Mouse (Mus musculus) kidney, postnatal 0 days (tissue): Measurements from ENCODE around the gene Ulk1. TPM values are rescaled to one million over a fixed set of nuclear protein-coding genes. Genes with fewer than 3 reads are reported as not detected.
A peak's percentile ranks its signal among the peaks of the same experiment; 100 is the strongest.

Experiments
- ATAC-seq: fragments of 200-750 bp; cut with Nextera tagmentation; replicated peaks from 2 replicates; pipeline ENCODE4 v1.8.0; 2017; ENCODE audit warnings: low read depth, moderate number of reproducible peaks, moderate TSS enrichment, moderate library complexity; ENCODE audit not compliant: low FRiP score
- DNase-seq: peaks from one replicate; pipeline ENCODE4 v3.0.0-alpha.2; 2016; ENCODE audit warnings: low spot score
- H3K27ac ChIP-seq: fragments of 300-500 bp; sonication (generic); 2 replicates; pipeline ENCODE4 v1.5.1; 2014; ENCODE audit warnings: mild to moderate bottlenecking
- H3K27me3 ChIP-seq: fragments of 300-500 bp; sonication (generic); 2 replicates; pipeline ENCODE4 v1.6.1; 2014; ENCODE audit warnings: low read length, mixed read lengths; ENCODE audit not compliant: insufficient read depth
- H3K36me3 ChIP-seq: fragments of 300-500 bp; sonication (generic); 2 replicates; pipeline ENCODE4 v1.6.1; 2014; ENCODE audit warnings: low read length, mixed read lengths; ENCODE audit not compliant: insufficient read depth
- H3K4me1 ChIP-seq: fragments of 300-500 bp; sonication (generic); replicated peaks from 2 replicates; pipeline ENCODE4 v1.6.1; 2014; ENCODE audit warnings: antibody characterized with exemption, low read length, mixed read lengths; ENCODE audit not compliant: insufficient read depth
- H3K4me2 ChIP-seq: fragments of 300-500 bp; sonication (generic); 2 replicates; pipeline ENCODE4 v1.6.1; 2014; ENCODE audit warnings: mild to moderate bottlenecking, low read length, moderate library complexity, mixed read lengths
- H3K4me3 ChIP-seq: fragments of 300-500 bp; sonication (generic); replicated peaks from 2 replicates; pipeline ENCODE4 v1.5.1; 2014; ENCODE audit warnings: low read depth, low read length
- H3K9ac ChIP-seq: fragments of 300-500 bp; sonication (generic); 2 replicates; pipeline ENCODE4 v1.6.1; 2014; ENCODE audit warnings: low read depth, low read length
- H3K9me3 ChIP-seq: fragments of 300-500 bp; sonication (generic); replicated peaks from 2 replicates; pipeline ENCODE4 v1.6.1; 2016; ENCODE audit warnings: low read length, inconsistent platforms, mixed read lengths
- CTCF ChIP-seq: IDR thresholded peaks from 2 replicates; pipeline ENCODE4 v1.5.1; 2016; ENCODE audit warnings: antibody characterized with exemption, low read depth, mild to moderate bottlenecking, moderate library complexity
- whole genome bisulfite sequencing: fragments of 180-500 bp; shearing (Covaris S2); extraction: QIAGEN DNeasy Blood & Tissue Kit; methylation state at CpG from one replicate; pipeline ENCODE4 v1.1.7; 2014; 5-methylcytosine and 5-hydroxymethylcytosine counted together
- polyA plus RNA-seq: library from polyadenylated mRNA; unstranded; fragments of >200 nt; fragmentation: Nextera tagmentation; extraction: Ambion mirVana; gene quantifications from 2 replicates; pipeline ENCODE4 v1.2.1, GENCODE M21; 2015

Ulk1 gene
- polyA plus RNA-seq, 1 experiment from 2014 or later: 12.2 TPM

GRCm38 (mm10) chr5:110770448-110771158, 39.3 kb downstream of the Ulk1 start, which contains the start of gene Ep400:
Gene Ep400, minus strand, starts transcription at chr5:110770717.
- H3K27me3 ChIP-seq: no peaks in the 10 kb centered on the region
- ATAC-seq (peak; percentile 98), DNase-seq (peak; percentile 100)
- H3K4me3 ChIP-seq: peak within 1 kb of the TSS; percentile 90
- no peaks in the 10 kb centered on the region for H3K9me3 ChIP-seq
- peak within 1 kb of the TSS; percentile 98 for H3K27ac ChIP-seq
- under 1% methylated on average over 83 of the region's 83 CpGs for WGBS
- peak within 1 kb of the TSS; percentile 67 for H3K4me2 ChIP-seq
- H3K9ac ChIP-seq: peak within 1 kb of the TSS; percentile 95
- TF ChIP-seq CTCF: peak; percentile 71
- peaks cover 15% of the 10 kb centered on the region for H3K4me1 ChIP-seq
- H3K36me3 ChIP-seq: peaks cover 20% of the 10 kb centered on the region

- Histone ChIP-seq H3K27me3 (no peaks in the 10 kb centered on the region), H3K9ac (peak overlapping the region; percentile 95), H3K4me1 (peaks cover 15% of the 10 kb centered on the region), H3K4me2 (peak overlapping the region; percentile 67), H3K36me3 (peaks cover 15% of the 10 kb centered on the region), H3K4me3 (peak overlapping the region; percentile 90), H3K27ac (peak overlapping the region; percentile 98), H3K9me3 (no peaks in the 10 kb centered on the region)
- 0% methylated on average over 58 of the region's 58 CpGs for WGBS
- ATAC-seq: peak; percentile 60
- peak; percentile 61 for DNase-seq
- TF ChIP-seq CTCF: no peak
Measured at GRCm38 (mm10) chr5:110770031-110770445, 39.9 kb downstream of the Ulk1 start.

DNA sequence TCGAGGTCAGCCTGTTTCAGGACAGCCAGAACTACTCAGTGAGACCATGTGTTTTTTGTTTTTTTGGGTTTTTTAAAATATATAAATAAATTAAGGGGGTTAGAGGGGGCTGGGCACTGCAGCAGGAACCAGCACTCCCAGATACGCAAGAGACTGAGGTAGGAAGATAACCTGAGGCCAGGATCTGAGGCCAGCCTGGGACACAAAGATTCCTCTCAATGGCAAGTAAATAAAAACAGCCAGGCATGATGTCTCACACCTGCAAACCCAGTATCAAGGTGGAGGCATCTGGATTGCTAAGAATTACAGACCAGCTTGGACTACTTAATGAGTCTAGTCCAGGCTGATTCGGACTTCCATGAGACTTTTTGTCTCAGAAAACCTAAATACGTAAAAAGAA, 40.6 kb downstream of the Ulk1 start:
- peak overlapping the region; percentile 67 for H3K4me2 ChIP-seq
- no peaks in the 10 kb centered on the region for H3K9me3 ChIP-seq
- WGBS: 50% methylated on average over 4 of the region's 4 CpGs
- TF ChIP-seq CTCF: no peak
- ATAC-seq (no peak), DNase-seq (no peak)
- peaks cover 15% of the 10 kb centered on the region for H3K4me1 ChIP-seq
- H3K36me3 ChIP-seq: peaks cover 8% of the 10 kb centered on the region
- peak overlapping the region; percentile 98 for H3K27ac ChIP-seq
- no peaks in the 10 kb centered on the region for H3K27me3 ChIP-seq
- peak overlapping the region; percentile 95; the same call in 1 of the 2 replicates for H3K9ac ChIP-seq
- peak overlapping the region; percentile 90 for H3K4me3 ChIP-seq

DNA sequence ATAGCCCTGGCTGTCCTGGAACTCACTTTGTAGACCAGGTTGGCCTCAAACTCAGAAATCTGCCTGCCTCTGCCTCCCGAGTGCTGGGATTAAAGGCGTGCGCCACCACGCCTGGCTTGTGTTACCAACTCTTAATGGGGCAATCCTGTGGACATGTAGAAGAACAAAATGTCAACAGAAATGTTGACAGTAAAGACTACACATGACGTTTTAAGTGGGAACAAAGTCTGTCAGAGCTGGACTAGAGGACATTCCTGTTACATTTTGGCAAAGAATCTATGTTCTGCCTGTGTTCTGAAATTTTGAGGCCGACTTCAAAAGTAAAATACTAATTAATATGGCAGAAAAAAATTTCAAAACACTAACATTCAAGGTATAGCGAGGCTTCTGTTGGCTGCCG, 46.0 kb downstream of the Ulk1 start:
- no peak for TF ChIP-seq CTCF
- no peaks in the 10 kb centered on the region for H3K27me3 ChIP-seq
- no peak overlapping the region for H3K4me2 ChIP-seq
- ATAC-seq: no peak
- H3K9ac ChIP-seq: no peak overlapping the region
- peaks cover 9% of the 10 kb centered on the region; the same call in 1 of the 2 replicates for H3K4me1 ChIP-seq
- H3K36me3 ChIP-seq: no peaks in the 10 kb centered on the region
- whole genome bisulfite sequencing: 95% methylated on average over 8 of the region's 8 CpGs
- H3K9me3 ChIP-seq: no peaks in the 10 kb centered on the region
- H3K27ac ChIP-seq: no peak overlapping the region
- DNase-seq: no peak
- H3K4me3 ChIP-seq: no peak overlapping the region

DNA sequence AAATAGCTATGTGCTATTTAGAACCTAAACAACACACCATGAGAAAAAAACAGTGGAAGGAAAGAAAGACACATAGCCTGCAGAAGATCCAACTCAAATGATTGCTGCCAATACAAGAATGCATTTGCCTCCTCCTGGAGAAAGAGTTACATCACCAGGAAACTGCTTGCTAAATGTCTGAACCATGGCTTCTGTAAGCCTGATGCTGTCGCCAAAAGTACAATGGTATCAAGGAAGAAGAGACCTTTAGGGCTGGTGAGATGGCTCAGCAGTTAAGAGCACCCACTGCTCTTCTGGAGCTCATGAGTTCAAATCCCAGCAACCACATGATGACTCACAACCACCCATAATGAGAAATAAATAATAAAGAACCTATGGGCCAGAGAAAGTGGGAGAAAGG, 64.9 kb downstream of the Ulk1 start:
- no peak for TF ChIP-seq CTCF
- Histone ChIP-seq H3K9me3 (no peaks in the 10 kb centered on the region), H3K27ac (no peak overlapping the region), H3K4me3 (no peak overlapping the region), H3K36me3 (0 out of 2 replicates have a peak, but pooled peaks cover under 1% of the 10 kb centered on the region), H3K4me2 (no peak overlapping the region), H3K4me1 (no peaks in the 10 kb centered on the region), H3K27me3 (no peaks in the 10 kb centered on the region), H3K9ac (no peak overlapping the region)
- ATAC-seq (no peak), DNase-seq (no peak)
- 84% methylated on average over 1 of the region's 1 CpGs for WGBS

- ATAC-seq: no peak
- Histone ChIP-seq H3K9ac (no peak overlapping the region), H3K36me3 (peaks cover 21% of the 10 kb centered on the region), H3K27ac (no peak overlapping the region), H3K4me1 (no peaks in the 10 kb centered on the region), H3K9me3 (no peaks in the 10 kb centered on the region), H3K4me3 (no peak overlapping the region), H3K27me3 (no peaks in the 10 kb centered on the region), H3K4me2 (no peak overlapping the region)
- no peak for DNase-seq
- WGBS: 92% methylated on average over 7 of the region's 7 CpGs
- no peak for TF ChIP-seq CTCF
Measured at GRCm38 (mm10) chr5:110739496-110740275, 70.2 kb downstream of the Ulk1 start.
